Mouse (Mus musculus) gonadal fat pad, adult 2 months (tissue): ENCODE data around the gene Cnot4. TPM values are rescaled to one million over a fixed set of nuclear protein-coding genes. Genes with fewer than 3 reads are reported as not detected.

ENCODE experiments used
- DNase-seq: peaks from one replicate; pipeline ENCODE4 v3.0.0-alpha.2; 2012; ENCODE audit warnings: low read depth
- polyA plus RNA-seq: library from polyadenylated mRNA; depleted of rRNA; stranded (reverse); fragments of >200 nt; gene quantifications from 2 replicates; pipeline ENCODE4 v1.2.3, GENCODE M21; 2012; rRNA removed

Gene Cnot4
- polyA plus RNA-seq, 1 experiment, result 9.8 TPM

GRCm38 (mm10) chr6:35033341-35033740, 100.2 kb downstream of the Cnot4 start:
- DNase-seq, result no peak

GRCm38 (mm10) chr6:35032704-35033103, 100.8 kb downstream of the Cnot4 start:
- DNase-seq, result no peak

GRCm38 (mm10) chr6:35030811-35031210, 102.7 kb downstream of the Cnot4 start:
- DNase-seq, result no peak

DNA sequence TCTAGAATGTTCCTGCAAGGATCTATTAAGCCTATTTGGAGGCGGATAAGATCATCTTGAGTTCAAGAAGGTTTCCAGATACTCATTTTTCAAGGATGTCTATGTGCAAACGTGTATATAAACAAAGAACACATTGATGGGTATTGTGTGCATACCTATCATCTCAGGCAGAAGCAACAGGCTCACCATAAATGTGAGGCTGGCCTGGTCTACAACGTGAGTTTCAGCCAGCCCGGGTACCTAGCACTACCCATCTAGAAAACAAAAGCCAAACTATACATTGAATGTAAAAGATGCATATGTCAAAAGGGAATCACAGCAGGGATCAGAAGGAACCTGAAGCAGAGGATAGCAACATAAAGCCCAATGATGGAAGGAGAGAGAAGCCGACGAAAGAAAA, 103.3 kb downstream of the Cnot4 start:
- DNase-seq, result no peak

- no peak for DNase-seq
Observed at GRCm38 (mm10) chr6:35028023-35028422, 105.5 kb downstream of the Cnot4 start.

GRCm38 (mm10) chr6:35027257-35027656, 106.3 kb downstream of the Cnot4 start:
- DNase-seq, result peak; percentile 8

DNA sequence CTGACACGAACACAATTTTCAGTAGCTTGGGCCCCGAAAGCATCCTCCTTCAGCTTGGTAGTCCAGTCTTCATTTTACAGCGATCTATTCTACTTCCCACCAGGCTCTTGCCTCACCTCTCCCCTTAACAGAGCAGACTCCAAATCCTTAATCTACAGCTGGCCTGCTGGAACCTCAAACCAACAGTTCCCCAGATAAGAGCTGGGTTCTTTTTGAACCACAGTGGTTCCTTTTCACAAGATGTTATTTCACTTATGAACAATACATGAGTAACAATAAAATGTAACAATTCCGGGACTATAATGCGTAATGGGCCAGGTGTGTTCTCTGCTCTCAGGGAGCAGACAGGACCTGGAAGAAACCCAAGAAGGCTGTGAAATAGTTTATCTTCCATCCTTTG, 116.9 kb downstream of the Cnot4 start:
- no peak for DNase-seq

DNA sequence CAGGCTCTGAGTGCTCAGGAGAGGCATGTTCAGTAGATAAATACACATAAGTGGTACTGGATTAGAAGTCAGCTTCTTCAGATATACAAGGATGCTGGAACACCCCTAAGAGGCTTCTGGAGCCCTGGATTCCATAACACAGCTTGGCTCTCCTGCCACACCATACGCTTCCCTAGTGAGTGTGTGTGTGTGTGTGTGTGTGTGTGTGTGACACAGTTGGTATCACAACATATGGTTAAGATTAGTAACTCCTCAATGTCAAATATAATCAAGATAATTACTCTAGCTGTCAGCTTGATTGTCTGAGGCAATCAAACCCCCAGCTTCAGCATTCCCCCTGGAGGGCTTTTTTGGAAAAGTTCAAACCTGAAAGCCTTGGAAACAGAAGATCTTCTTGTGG, 121.6 kb downstream of the Cnot4 start:
- no peak for DNase-seq

GRCm38 (mm10) chr6:35010705-35011104, 122.8 kb downstream of the Cnot4 start:
- DNase-seq, result no peak

- DNase-seq, result no peak
Observed at GRCm38 (mm10) chr6:35002261-35002669, 131.3 kb downstream of the Cnot4 start.

DNA sequence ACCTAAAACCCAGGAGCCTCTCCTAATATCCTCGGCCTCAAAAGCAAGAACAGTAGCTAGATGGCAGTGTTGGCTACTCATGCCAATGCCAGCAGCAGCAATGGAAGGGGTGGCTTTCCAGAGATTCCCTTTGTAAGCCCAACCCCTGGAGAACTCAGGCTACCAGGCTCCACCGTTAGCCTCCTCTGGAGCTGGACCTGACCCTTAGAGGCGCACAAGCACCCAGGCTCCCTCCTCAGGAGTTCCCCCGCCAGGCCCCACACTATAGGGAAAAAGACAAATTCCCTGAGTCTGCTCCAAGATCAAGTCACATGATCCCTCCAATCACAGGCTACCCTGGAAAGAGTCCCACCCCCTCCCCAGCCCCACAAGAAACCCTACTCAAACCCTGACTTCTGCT, 134.4 kb downstream of the Cnot4 start:
- DNase-seq, result no peak

DNA sequence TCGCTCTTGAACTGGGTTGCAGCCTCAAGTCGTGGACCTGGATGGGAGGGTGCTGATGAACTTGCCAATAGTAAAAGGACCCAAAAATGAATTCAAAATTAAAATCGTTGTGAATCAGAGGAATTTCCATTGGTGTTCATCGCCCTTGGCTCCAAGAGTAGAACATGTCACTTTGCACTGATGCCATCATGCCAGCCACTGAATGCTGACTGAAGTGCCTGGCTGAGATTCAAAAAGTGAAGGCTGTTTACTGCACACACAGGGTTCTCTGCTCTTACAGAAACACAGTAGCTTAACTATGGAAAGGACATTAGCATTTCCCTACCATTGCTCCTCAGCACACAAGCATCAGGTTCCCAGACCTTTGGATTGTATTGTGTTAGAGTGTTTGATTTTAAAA, 137.0 kb downstream of the Cnot4 start:
- no peak for DNase-seq

DNA sequence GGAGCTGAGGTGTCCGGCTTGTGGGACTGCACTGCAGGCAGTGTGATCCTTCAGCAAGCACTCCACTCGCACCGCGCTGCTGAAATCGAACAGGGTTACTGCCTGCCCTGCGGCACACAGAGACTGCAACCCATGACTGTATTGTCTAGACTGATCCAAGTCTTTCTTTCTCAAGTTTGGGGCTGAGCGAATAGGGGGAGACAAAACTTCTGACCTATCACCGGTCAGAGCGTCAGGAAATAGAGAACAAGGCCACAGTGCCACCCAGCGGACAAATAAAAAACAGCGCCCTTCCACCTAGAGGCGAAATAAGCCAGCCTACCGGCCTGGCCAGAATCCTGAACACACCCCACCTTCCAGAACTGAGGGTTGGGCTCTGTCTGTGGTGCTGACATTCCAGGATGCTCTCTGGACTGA, 138.3 kb downstream of the Cnot4 start:
- DNase-seq, result peak; percentile 33

DNA sequence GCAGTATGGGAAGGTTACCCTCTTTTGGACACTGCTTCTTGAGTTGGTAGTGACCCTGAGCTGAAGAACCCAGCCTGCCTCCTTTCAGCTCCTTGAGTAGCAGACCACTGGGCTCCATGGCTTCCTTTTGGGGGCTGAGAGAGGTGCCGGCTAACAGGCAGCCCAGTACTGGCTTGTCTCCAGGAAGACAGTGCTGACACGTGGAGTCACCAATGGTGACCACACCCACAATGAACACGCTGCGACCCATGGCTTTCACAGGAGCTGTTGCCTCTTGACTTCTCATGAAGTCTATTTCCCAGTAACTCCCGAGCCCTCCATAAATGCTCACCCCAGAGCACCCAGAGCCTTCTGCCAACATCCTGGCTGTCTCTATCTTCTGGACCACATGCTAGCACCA, 138.8 kb downstream of the Cnot4 start:
- DNase-seq, result no peak

- no peak for DNase-seq
Observed at GRCm38 (mm10) chr6:34989263-34989662, 144.3 kb downstream of the Cnot4 start.

- no peak for DNase-seq
Observed at GRCm38 (mm10) chr6:34988081-34988761, 145.3 kb downstream of the Cnot4 start, which contains the start of gene Slc23a4. TSS of gene Slc23a4 (minus strand) at chr6:34988404.

DNA sequence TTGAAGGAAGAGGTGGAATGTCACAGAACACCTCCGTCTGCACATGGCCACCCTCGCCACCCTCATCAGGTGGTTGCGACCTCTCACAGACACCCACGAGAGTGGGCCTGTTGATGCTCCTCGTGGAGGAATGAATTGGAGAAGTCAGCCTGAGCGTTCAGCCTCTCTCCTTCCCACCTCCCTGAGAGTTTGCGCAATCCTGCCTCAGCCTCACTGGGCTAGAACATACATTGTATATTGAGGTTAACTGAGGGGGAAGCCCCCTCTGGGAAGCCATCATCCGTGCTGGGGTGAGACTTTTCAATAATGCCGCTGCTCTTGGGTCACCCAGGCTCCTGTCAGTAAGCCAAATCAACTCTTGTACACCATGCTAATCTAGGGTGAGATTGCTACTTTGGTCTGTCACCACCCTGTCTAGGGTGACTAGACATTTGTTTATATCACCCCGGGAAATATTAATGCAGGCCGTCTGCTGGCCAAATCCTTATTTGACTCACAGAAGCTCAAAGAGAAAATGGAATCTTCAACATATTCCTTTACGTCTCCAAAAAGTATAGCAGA, 146.4 kb downstream of the Cnot4 start:
- DNase-seq, result no peak

GRCm38 (mm10) chr6:34980661-34981060, 152.9 kb downstream of the Cnot4 start:
- DNase-seq, result no peak

DNA sequence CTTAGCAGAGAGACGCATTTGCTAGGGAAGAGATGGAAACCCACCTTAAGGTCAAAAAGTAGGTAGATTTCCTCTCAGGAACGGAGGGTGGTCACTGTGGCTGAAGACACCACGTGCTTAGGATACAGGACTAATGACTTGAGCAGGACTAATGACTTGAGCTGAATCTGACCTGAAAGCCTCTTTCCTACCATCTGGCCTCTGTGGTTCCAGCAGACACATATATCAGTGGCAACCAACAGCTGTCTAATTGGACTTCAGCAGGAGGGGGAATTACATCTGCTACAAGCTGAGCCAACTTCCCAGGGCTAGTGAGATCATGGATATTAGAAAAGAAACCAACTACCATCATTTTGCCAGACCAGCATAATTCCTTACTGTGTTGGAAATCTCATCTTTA, 154.2 kb downstream of the Cnot4 start:
- no peak for DNase-seq

Other genes with a start within 250 kb of the Cnot4 start
- 16.4 and 16.9 TPM in 2 replicates for gene Wdr91, start 222.8 kb downstream of the Cnot4 start, polyA plus RNA-seq
- not detected in 2 replicates for gene Stra8, start 213.6 kb downstream of the Cnot4 start, polyA plus RNA-seq
- gene Slc23a4, start 145.3 kb downstream of the Cnot4 start, polyA plus RNA-seq, result 7.4 and 7.9 TPM in 2 replicates
- 16.5 and 21.3 TPM in 2 replicates for gene Nup205, start 43.7 kb upstream of the Cnot4 start, polyA plus RNA-seq
- 4.1 and 5.7 TPM in 2 replicates for gene Slc13a4, start 174.4 kb upstream of the Cnot4 start, polyA plus RNA-seq
- gene Fam180a, start 192.4 kb upstream of the Cnot4 start, polyA plus RNA-seq, result 0.96 and 2.0 TPM in 2 replicates